Mouse (Mus musculus): ENCODE data around the gene 4930467E23Rik.
"Not testable (repeated sequence)": the region's sequence is repeated elsewhere in the genome, so short reads cannot be mapped to it uniquely, and the experiment has no call there.

4930467E23Rik gene

DNA sequence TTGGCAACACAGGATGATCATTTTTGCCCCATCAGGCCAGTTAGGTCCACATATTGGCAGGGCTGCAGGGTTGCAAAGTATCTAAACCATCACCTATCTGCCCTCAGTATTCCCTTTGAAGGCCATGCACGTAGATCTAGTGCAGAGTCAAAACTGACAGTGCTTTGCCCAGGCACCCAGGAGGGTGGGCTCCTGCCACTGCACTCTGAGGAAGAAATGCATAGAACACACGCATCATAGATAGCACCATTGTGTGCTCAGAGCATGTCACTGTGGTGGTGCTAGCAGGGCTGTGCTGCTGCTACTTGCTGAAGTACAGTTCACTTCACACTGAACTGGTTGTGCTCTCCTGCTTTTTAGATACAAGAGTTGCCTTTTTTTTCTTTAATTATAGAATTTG is at the start of gene 4930467E23Rik:
Gene 4930467E23Rik, plus strand, starts transcription at position 301 of the 400 bp plus-strand sequence.
- DNase-seq (ENCODE audit: low spot score): not testable (repeated sequence)

- DNase-seq (ENCODE audit: low spot score): not testable (repeated sequence)
These were observed 47.1 kb upstream of the 4930467E23Rik start for GRCm38 (mm10) chr8:19682311-19682710.

DNA sequence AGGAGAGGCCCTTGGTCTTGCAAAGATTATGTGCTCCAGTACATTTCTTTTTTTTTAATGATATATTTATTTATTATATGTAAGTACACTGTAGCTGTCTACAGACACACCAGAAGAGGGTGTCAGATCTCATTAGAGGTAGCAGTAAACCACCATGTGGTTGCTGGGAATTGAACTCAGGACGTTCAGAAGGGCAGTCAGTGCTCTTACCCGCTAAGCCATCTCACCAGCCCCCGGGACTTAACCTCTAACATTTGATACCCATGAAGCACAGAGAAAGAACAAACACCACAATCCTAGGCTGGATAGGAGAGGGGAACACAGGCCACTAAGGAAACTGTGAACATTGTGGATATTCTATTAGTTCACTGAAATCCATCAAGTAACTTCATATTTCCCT is 43.9 kb upstream of the 4930467E23Rik start:
- not testable (repeated sequence) for DNase-seq (ENCODE audit: low spot score)

GRCm38 (mm10) chr8:19688802-19689525 is 40.4 kb upstream of the 4930467E23Rik start:
- not testable (repeated sequence) for DNase-seq (ENCODE audit: low spot score)

- DNase-seq (ENCODE audit: low spot score): not testable (repeated sequence)
These were observed 39.6 kb upstream of the 4930467E23Rik start for GRCm38 (mm10) chr8:19689745-19690144.

GRCm38 (mm10) chr8:19691421-19691820 is 38.0 kb upstream of the 4930467E23Rik start:
- not testable (repeated sequence) for DNase-seq (ENCODE audit: low spot score)

GRCm38 (mm10) chr8:19697497-19698077 is 31.8 kb upstream of the 4930467E23Rik start:
- not testable (repeated sequence) for DNase-seq (ENCODE audit: low spot score)

DNA sequence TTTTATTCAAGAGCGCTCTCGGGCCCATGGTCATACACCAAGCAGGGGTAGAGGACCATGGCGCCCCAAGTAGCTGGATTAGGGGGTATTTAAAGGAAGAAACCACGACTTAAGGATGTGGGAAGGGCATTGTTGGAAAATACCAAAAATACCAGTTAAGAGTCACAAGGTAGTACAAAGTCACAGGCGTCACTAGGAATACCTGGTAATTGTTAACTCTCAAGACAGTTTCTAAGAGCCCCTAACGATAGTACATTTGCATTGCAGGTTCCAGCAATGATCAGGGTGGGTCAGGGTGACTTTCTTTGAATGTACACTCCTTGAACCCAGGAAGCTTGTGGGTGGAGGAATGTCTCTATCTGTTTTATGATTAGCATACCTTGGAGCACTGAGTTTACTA is 31.3 kb upstream of the 4930467E23Rik start:
- DNase-seq (ENCODE audit: low spot score): not testable (repeated sequence)

GRCm38 (mm10) chr8:19698722-19699121 is 30.7 kb upstream of the 4930467E23Rik start:
- not testable (repeated sequence) for DNase-seq (ENCODE audit: low spot score)

- not testable (repeated sequence) for DNase-seq (ENCODE audit: low spot score)
These were observed 28.1 kb upstream of the 4930467E23Rik start for GRCm38 (mm10) chr8:19701326-19701725.

- not testable (repeated sequence) for DNase-seq (ENCODE audit: low spot score)
These were observed 27.1 kb upstream of the 4930467E23Rik start for GRCm38 (mm10) chr8:19702276-19702675.

GRCm38 (mm10) chr8:19702972-19703709 is 26.2 kb upstream of the 4930467E23Rik start:
- not testable (repeated sequence) for DNase-seq (ENCODE audit: low spot score)

GRCm38 (mm10) chr8:19703906-19704305 is 25.5 kb upstream of the 4930467E23Rik start:
- not testable (repeated sequence) for DNase-seq (ENCODE audit: low spot score)

GRCm38 (mm10) chr8:19704441-19705215 is 24.7 kb upstream of the 4930467E23Rik start:
- not testable (repeated sequence) for DNase-seq (ENCODE audit: low spot score)

GRCm38 (mm10) chr8:19705216-19705600 is 24.2 kb upstream of the 4930467E23Rik start:
- not testable (repeated sequence) for DNase-seq (ENCODE audit: low spot score)

DNA sequence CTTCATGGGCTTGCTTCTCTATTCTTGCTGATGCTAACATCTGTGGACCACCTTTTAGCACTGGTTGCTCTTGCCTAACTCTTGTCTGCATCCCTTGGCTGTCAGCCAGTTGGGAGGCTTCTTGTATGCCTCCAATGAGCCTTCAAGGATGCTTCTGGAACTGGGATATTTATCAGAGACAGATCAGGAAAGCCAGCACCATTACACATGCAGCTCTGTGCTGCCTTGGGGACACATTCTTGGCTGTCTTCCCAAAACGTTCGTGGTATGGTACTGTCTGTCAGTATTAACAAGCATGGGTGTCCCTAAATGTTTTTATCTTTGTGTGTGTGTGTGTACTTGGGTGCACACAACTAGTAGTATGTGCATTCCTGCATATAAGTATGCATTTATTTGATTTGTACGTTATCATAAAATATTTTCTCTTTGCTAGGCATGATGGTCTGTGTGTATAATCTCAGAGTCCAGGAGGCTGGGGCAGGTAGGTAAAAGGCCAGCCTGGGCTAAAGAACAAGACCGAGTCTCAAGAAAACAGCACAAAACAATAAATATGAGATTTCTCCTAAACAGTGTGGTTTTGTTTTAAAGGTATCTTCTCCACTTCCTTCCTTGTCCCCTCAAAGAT is 23.2 kb upstream of the 4930467E23Rik start:
- not testable (repeated sequence) for DNase-seq (ENCODE audit: low spot score)

- DNase-seq (ENCODE audit: low spot score): peak; percentile 50
These were observed 22.2 kb upstream of the 4930467E23Rik start for GRCm38 (mm10) chr8:19706918-19707760.

DNA sequence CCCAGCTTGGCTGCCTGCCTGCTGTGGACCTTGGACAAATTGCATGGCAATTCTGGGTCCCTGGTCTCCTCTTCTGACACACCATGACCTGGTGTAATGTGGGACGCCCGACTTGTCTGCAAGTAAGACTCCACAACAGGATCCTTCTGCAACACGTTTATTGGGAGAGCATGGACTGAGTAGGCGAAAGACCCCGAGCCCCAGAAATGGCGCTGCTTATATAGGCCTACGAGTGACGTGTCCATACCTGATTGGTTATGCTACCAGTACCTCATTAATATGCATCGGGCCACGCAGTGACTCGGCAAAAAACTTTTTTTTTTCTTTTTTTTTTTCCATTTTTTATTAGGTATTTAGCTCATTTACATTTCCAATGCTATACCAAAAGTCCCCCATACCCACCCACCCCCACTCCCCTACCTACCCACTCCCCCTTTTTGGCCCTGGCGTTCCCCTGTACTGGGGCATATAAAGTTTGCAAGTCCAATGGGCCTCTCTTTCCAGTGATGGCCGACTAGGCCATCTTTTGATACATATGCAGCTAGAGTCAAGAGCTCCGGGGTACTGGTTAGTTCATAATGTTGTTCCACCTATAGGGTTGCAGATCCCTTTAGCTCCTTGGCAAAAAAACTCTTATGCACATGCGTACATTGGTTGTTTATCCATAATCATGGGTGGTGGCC is 21.5 kb upstream of the 4930467E23Rik start:
- DNase-seq (ENCODE audit: low spot score): not testable (repeated sequence)

DNA sequence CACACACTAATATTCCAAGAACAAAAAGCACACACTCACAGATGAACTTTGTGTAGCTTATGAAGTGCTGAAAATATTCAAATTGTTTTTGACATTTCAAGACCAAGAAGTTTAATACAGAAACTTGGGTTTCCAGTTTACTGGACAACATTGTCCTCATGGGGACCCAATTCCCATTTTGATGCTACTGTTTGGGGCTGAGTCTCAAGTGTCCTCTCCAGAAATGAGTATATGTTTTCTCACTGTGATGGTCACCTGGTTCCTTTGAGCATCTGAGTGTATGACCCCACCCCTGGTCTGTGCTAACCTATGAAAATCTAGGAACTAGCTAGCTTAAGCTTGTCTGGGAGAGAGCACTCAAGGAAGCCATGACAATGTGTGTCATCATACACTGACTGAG is 20.4 kb upstream of the 4930467E23Rik start:
- not testable (repeated sequence) for DNase-seq (ENCODE audit: low spot score)

- DNase-seq (ENCODE audit: low spot score): not testable (repeated sequence)
These were observed 19.9 kb upstream of the 4930467E23Rik start for GRCm38 (mm10) chr8:19709488-19709887.

Measured in T-cell, adult 2 months (primary cell).